Mouse (Mus musculus): Measurements from ENCODE around the gene Cux1.

DNA sequence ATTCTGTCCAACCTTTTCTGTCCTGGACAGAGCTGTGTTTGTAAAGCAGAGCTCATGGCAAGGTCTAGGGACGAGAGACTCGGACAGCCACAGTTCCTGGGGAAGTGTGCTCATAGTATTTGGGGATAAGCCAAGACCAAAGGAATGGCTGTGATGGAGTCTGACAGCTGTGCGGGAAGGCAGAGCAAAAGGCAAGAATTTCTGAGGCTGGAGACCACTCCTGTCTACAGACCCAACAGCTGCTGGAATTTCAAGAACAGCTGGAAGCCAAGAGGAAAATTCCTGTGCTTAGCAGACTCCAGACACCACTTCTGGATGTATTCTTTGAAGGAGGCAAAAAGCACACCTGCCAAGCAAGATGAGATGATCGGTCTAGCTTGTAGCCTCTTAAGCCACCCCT is 297.4 kb downstream of the Cux1 start:
- TF ChIP-seq CTCF (IDR thresholded peaks at IDR 0.05) (no peak), EP300 (IDR thresholded peaks at IDR 0.05; ENCODE audit: insufficient read depth, low read depth, low read length) (no peak), POLR2A (IDR thresholded peaks at IDR 0.05; ENCODE audit: insufficient read depth, low read depth, low read length) (no peak)
